Mouse (Mus musculus) cerebellum, adult 2 months (tissue): ENCODE data around the gene Denr.

ENCODE experiments used
- CTCF ChIP-seq: fragments of 200-500 bp; IDR thresholded peaks from 2 replicates; pipeline ENCODE4 v1.5.1; 2011; ENCODE audit warnings: low read depth, mild to moderate bottlenecking, control low read depth, low read length, moderate library complexity, borderline replicate concordance; ENCODE audit not compliant: insufficient read depth
- POLR2A ChIP-seq: fragments of 200-500 bp; IDR thresholded peaks from 2 replicates; pipeline ENCODE4 v1.6.1; 2011; ENCODE audit warnings: low read length, control low read depth, borderline replicate concordance; ENCODE audit not compliant: insufficient read depth

DNA sequence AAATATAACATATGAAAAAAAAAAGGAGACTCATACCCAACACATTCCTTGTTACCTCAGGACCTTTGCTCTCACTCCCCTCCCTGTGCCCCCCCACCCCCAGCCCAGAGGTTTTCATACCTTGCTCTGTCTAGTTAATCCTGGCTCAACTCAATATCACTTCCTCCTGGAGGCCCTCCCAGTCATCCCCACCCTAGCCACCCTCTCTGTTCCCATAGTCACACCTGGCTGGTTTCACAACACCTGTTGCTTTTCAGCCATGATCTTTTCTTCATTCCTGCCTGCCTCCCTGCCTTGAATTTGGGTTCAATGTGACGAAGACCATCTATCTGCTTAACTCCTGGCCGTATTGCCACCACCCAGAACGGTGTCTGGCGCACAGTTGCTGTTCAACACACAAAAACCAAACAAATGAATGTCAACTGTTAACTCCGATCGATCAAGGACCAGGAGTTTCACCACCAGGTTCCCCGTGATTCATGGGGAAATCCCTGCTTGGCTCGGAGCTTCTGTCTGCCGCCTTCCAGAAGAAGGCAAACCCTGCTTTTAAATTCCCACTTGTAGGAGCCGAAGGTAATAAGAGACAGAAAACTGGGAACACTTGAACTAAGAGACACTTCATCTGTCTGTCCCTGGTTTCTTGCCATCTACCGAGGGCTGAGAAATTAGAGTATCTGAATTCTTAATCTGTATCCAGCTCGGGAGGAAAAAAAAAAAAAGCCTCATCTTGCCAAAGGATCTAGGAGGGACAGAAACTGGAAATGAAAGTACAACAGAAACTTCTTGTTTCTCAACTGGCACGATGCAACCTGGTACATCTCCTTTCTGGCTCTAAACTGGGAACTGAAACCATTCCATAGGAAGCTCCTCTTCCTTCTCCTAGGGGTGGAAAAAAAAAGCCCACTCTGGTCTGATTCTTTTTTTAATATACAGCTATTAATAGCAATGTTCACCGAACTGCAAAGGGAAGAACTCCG lies 44.3 kb upstream of the Denr start:
- TF ChIP-seq CTCF (no peak), POLR2A (no peak)
